Mouse (Mus musculus) pancreas, adult 10 weeks (tissue): ENCODE data around the gene Eln. TPM values are rescaled to one million over a fixed set of nuclear protein-coding genes. Genes with fewer than 3 reads are reported as not detected.

ENCODE experiments used
- polyA plus RNA-seq: library from polyadenylated mRNA; stranded (reverse); fragments of 350-450 nt; fragmentation: Illumina TruSeq; extraction: RNeasy Lipid Tissue Mini Kit (QIAGEN cat#74804); gene quantifications from one replicate; pipeline ENCODE4 v1.2.3, GENCODE M21; 2015; ENCODE audit warnings: low read depth, low replicate concordance; ENCODE audit not compliant: insufficient read depth

Eln gene
- polyA plus RNA-seq, result 38.7 TPM

GRCm38 (mm10) chr5:134746890-134747511 is at the start of gene Eln:
TSS of gene Eln (minus strand) at chr5:134747323.

DNA sequence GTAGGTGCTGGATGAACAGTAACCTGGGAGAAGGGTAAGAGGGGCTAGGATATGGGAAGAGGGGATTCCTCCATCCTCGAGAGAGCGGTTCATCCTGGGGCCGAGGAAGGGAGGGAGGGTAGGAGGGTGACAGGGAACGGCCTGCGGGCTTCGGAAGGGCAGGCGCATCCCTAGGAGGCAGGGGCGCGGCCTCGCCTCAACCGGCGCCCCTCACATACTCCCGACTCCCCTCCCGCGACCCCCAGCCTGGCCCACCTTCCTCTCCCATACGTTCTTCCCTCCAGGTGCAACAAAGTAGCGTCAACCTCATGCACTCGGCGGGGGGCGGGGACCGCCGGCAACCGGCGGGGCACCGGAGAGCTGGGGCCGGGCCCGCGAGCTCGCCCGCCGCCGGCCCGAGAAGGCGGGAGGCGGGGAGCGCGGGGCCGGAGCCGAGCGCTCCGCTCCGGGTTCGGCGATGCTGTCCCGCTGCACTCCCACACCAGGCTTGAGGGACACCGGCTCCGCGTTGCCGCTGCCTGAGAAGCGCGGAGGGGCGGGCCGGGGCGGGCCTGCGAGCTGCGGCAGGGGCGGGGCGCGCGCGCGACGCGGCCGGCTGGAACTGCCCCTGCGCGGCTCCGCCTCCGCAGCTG is 58.9 kb downstream of the Eln start, which contains the start of gene Limk1:
TSS of gene Limk1 (minus strand) at position 513 of the 632 bp plus-strand sequence.

Other genes with a start within 250 kb of the Eln start
- 3.3 TPM for gene Clip2, start 194.9 kb downstream of the Eln start, polyA plus RNA-seq
- gene Syna, start 187.2 kb downstream of the Eln start, polyA plus RNA-seq, result not detected
- 18.1 TPM for gene Rfc2, start 166.0 kb downstream of the Eln start, polyA plus RNA-seq
- gene Lat2, start 132.3 kb downstream of the Eln start, polyA plus RNA-seq, result 2.1 TPM
- gene Eif4h, start 107.8 kb downstream of the Eln start, polyA plus RNA-seq, result 36.7 TPM
- 2.5 TPM for gene Limk1, start 58.7 kb downstream of the Eln start, polyA plus RNA-seq
- not detected for gene Tmem270, start 159.4 kb upstream of the Eln start, polyA plus RNA-seq
- gene Cldn13, start 168.2 kb upstream of the Eln start, polyA plus RNA-seq, result not detected
- gene Mettl27, start 185.0 kb upstream of the Eln start, polyA plus RNA-seq, result 2.3 TPM
- 3.9 TPM for gene Cldn4, start 199.6 kb upstream of the Eln start, polyA plus RNA-seq
- gene Cldn3, start 238.9 kb upstream of the Eln start, polyA plus RNA-seq, result 25.9 TPM